Mouse (Mus musculus) ES-E14 (cell line): ENCODE measurements around the gene Adh6b.

Source experiments
- MAFK ChIP-seq: IDR thresholded peaks from 2 replicates; pipeline ENCODE4 v1.6.1; 2014; ENCODE audit warnings: mild to moderate bottlenecking, low read depth, low read length, inconsistent platforms; ENCODE audit not compliant: insufficient read depth
- ZC3H11A ChIP-seq: IDR thresholded peaks from 2 replicates; pipeline ENCODE4 v1.6.1; 2012; ENCODE audit warnings: low read depth, mild to moderate bottlenecking, inconsistent platforms, low read length, borderline replicate concordance
- ZNF384 ChIP-seq: IDR thresholded peaks from 2 replicates; pipeline ENCODE4 v1.6.1; 2012; ENCODE audit warnings: low read depth, low read length, inconsistent platforms

GRCm38 (mm10) chr3:138369546-138369945 lies 28.0 kb downstream of the Adh6b start:
- TF ChIP-seq ZC3H11A (no peak), MAFK (no peak), ZNF384 (no peak)
